Mouse (Mus musculus): Measurements from ENCODE around the gene Olfr893.
"Not testable (repeated sequence)": the region's sequence is repeated elsewhere in the genome, so short reads cannot be mapped to it uniquely, and the experiment has no call there.

DNA sequence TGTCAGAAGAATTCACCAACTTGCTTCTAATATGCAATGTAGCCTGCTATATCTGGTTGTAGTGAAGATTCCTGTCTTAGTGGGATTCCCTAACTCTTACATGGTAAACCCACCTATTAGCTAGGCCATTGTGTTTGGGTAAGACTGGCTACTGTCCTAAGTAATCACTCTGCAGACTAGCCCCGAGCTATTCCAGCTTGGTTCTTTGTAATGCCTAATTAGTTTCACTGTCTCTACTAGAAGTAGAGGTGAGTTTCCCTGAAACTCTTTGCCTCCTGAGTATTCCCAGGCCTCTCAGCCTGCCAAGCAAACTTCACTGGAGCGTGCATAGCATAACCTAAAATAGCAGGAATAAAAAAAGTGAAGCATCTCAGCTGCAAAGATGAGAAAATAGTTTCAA, 39.8 kb upstream of the Olfr893 start:
- not testable (repeated sequence) for TF ChIP-seq POLR2A (IDR thresholded peaks at IDR 0.05; ENCODE audit: low read depth, low read length); CTCF (conservative IDR thresholded peaks at IDR 0.05; ENCODE audit: insufficient read depth, insufficient read length, low read depth, low read length)

All from kidney, adult 2 months (tissue).